Mouse (Mus musculus) liver, adult 2 months (tissue): ENCODE measurements at regions not wholly inside any gene's neighbourhood (a gene's known extent, or its start where the extent isn't known, plus 50 kb on each side); places are given as distances from the start of the nearest gene placed in this dataset.

Experiments used
- DNase-seq: peaks from one replicate; pipeline ENCODE4 v3.0.0-alpha.2; 2011; ENCODE audit warnings: low read depth, low spot score; ENCODE audit errors: extremely low read depth
- H3K27ac ChIP-seq: fragments of 200-500 bp; replicated peaks from 2 replicates; pipeline ENCODE4 v1.5.1; 2012; ENCODE audit warnings: low read depth, mild to moderate bottlenecking, control low read depth, inconsistent platforms, low read length; ENCODE audit not compliant: insufficient read depth
- H3K27me3 ChIP-seq: fragments of 200-500 bp; 2 replicates; pipeline ENCODE4 v1.6.1; 2012; ENCODE audit warnings: mild to moderate bottlenecking, moderate library complexity, low read length, inconsistent platforms; ENCODE audit not compliant: control insufficient read depth, insufficient read depth
- H3K36me3 ChIP-seq: fragments of 200-500 bp; 2 replicates; pipeline ENCODE4 v1.6.1; 2012; ENCODE audit warnings: low read length, inconsistent platforms; ENCODE audit not compliant: control insufficient read depth, insufficient read depth
- H3K4me1 ChIP-seq: fragments of 200-500 bp; 2 replicates; pipeline ENCODE4 v1.6.1; 2011; ENCODE audit warnings: low read length; ENCODE audit not compliant: control insufficient read depth, insufficient read depth
- H3K4me3 ChIP-seq: fragments of 200-500 bp; 2 replicates; pipeline ENCODE4 v1.5.1; 2011; ENCODE audit warnings: low read depth, mild to moderate bottlenecking, control low read depth, low read length, moderate library complexity; ENCODE audit not compliant: insufficient read depth
- H3K79me2 ChIP-seq: fragments of 200-500 bp; 2 replicates; pipeline ENCODE4 v1.6.1; 2012; ENCODE audit warnings: inconsistent platforms, mild to moderate bottlenecking, low read length, moderate library complexity; ENCODE audit not compliant: control insufficient read depth, insufficient read depth
- H3K9ac ChIP-seq: fragments of 200-500 bp; 2 replicates; pipeline ENCODE4 v1.6.1; 2012; ENCODE audit warnings: low read depth, mild to moderate bottlenecking, control low read depth, inconsistent platforms, low read length
- CTCF ChIP-seq: fragments of 200-500 bp; IDR thresholded peaks from 2 replicates; pipeline ENCODE4 v1.5.1; 2011; ENCODE audit warnings: low read depth, low read length, control low read depth
- POLR2A ChIP-seq: fragments of 200-500 bp; IDR thresholded peaks from 2 replicates; pipeline ENCODE4 v1.6.1; 2011; ENCODE audit warnings: low read length, control low read depth; ENCODE audit not compliant: insufficient read depth; ENCODE audit errors: extremely low read depth
- WGBS: fragments of 180-500 bp; shearing (Covaris S2); methylation state at CpG from one replicate; pipeline ENCODE4 v1.1.7; 2018; 5-methylcytosine and 5-hydroxymethylcytosine counted together

DNA sequence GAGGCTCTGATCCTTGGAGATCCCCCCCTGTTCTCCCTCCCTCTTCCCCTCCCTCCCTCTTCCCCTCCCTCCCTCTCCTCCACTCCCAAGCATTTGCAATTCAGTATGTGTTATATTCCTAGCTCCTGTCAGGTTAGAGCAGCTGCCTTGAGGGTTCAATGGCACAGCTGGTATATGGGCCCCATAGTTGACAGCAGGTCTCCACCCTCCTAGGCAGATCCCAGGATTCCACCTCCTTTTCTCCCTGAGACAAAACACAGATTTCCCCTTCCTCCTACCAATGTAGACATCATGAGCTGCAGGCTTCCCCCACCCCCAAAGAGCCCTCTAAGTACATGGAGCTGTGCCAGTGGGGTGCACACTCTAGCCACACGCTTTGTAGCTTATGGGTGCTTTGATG is 137.8 kb downstream of the Unc5cl start:
- Histone ChIP-seq H3K27ac (no peak overlapping the region), H3K79me2 (no peaks in the 10 kb centered on the region), H3K36me3 (no peaks in the 10 kb centered on the region), H3K9ac (no peak overlapping the region), H3K4me1 (no peaks in the 10 kb centered on the region), H3K27me3 (no peaks in the 10 kb centered on the region), H3K4me3 (no peak overlapping the region)
- no peak for DNase-seq
- WGBS = 93% methylated on average over 1 of the region's 1 CpGs
- TF ChIP-seq CTCF = no peak

DNA sequence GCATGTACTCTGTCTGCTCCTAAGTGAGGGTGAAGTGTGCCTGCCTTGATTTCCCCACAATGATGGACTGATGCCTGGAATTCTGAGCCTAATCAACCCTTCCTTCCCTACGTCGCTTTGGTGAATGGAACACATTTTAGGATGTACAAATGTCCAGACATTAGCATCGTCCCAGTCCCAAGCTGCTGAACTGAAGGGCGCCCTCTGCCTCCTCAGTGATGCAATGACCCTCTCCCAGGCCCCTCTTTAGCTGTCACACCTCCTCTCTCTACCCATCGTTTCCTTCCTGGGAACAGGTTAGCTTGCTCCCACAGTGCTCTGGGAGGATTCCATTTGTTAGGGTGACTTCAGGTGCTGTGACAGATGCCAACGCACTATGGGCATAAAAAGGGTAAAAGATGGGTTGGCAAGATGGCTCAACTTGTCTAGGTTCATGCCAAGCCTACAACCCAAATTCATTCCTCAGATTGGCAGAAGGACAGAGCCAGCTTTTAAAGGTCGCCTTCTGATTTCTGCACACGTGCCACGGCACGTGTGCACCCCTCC is 140.8 kb downstream of the Unc5cl start:
- Histone ChIP-seq H3K27me3 (no peaks in the 10 kb centered on the region), H3K4me3 (no peak overlapping the region), H3K4me1 (peaks cover 8% of the 10 kb centered on the region), H3K36me3 (no peaks in the 10 kb centered on the region), H3K79me2 (no peaks in the 10 kb centered on the region), H3K9ac (no peak overlapping the region), H3K27ac (no peak overlapping the region)
- 80% methylated on average over 10 of the region's 10 CpGs for WGBS
- TF ChIP-seq CTCF = no peak
- no peak for TF ChIP-seq POLR2A
- no peak for DNase-seq

DNA sequence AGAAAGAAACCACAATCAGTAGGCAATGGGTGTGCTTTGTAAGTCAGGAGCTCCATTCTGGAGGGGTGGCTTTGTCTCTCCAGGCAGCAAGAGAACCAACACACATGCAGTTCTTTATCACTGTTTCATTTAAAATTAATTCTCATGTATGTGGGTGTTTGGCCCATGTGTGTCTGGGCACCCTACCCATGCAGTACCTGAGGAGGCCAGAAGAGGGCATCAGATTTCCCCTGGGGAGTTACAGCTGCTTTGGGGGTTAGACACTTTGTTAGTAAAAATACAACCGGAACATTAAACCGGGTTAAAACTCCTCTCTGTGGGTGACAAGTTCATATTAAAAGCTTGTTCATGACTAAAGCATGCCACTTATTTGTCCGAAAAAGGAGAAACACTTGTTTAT is 141.7 kb downstream of the Unc5cl start:
- Histone ChIP-seq H3K36me3 (no peaks in the 10 kb centered on the region), H3K79me2 (no peaks in the 10 kb centered on the region), H3K27ac (no peak overlapping the region), H3K9ac (no peak overlapping the region), H3K4me3 (no peak overlapping the region), H3K27me3 (no peaks in the 10 kb centered on the region), H3K4me1 (peaks cover 13% of the 10 kb centered on the region)
- 82% methylated on average over 3 of the region's 3 CpGs for WGBS
- DNase-seq = peak; percentile 7
- TF ChIP-seq POLR2A = no peak
- TF ChIP-seq CTCF = peak; percentile 60

DNA sequence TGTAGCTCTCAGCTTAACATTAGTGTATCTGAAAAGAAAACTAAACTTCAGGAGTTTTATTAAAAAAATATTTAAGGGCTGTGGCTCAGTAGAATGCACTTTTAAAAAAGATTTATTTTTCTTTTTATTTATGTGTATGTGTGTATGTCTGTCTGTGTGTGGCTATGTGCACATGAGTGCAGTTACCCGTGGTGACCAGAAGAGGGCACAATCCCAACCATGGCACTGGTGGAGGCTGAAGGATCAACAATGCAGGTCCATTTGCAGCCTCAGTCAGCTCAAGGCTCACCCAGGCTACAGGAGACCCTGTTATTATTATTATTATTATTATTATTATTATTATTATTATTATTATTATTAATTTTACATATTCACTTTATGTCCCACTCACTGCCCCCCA is 142.6 kb downstream of the Unc5cl start:
- 96% methylated on average over 1 of the region's 1 CpGs for WGBS

DNA sequence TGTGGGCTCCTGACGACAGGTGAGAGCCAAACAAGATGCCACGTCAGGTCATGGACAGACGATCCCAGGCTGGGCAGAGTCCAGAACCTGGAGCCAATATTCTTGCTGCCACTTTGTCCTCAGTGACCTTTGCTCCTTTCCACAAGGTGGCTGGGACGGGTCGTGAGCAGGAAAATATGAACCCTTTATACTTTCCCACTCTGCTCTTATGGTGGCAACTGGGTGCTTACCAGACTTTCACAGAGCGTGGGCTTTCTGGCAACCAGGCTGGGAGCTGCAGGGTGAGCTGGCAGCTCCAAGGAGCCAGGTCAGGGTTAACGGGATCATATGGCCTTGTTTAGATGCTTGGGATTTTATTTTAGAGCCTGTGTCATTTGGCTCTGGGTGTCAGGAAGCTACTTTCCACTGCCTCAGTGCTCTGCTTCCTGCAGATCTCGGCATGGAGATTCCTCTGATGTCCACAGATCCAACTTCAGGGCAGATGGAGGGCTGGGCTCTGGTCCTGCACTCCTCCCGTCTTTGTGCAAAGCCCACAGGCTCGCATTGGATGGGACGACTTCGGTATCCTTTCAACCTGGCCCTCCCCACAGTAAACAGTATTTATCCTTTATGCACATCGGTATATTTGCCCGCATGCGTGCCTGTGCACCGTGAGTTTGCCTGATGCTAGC is 143.9 kb downstream of the Unc5cl start:
- peak; percentile 85 for DNase-seq
- Histone ChIP-seq H3K4me1 (peaks cover 13% of the 10 kb centered on the region), H3K27ac (no peak overlapping the region), H3K79me2 (no peaks in the 10 kb centered on the region), H3K9ac (no peak overlapping the region), H3K4me3 (no peak overlapping the region), H3K27me3 (no peaks in the 10 kb centered on the region), H3K36me3 (no peaks in the 10 kb centered on the region)
- no peak for TF ChIP-seq CTCF
- TF ChIP-seq POLR2A = no peak
- 62% methylated on average over 16 of the region's 16 CpGs for WGBS

More for the DNA sequence above, 142.6 kb downstream of the Unc5cl start:
- Histone ChIP-seq H3K4me3 (no peak overlapping the region), H3K27me3 (no peaks in the 10 kb centered on the region), H3K79me2 (no peaks in the 10 kb centered on the region), H3K9ac (no peak overlapping the region), H3K36me3 (no peaks in the 10 kb centered on the region), H3K27ac (no peak overlapping the region), H3K4me1 (peaks cover 13% of the 10 kb centered on the region)
- DNase-seq = no peak
- peak; percentile 32; the same call in 1 of the 2 replicates for TF ChIP-seq CTCF
- no peak for TF ChIP-seq POLR2A

DNA sequence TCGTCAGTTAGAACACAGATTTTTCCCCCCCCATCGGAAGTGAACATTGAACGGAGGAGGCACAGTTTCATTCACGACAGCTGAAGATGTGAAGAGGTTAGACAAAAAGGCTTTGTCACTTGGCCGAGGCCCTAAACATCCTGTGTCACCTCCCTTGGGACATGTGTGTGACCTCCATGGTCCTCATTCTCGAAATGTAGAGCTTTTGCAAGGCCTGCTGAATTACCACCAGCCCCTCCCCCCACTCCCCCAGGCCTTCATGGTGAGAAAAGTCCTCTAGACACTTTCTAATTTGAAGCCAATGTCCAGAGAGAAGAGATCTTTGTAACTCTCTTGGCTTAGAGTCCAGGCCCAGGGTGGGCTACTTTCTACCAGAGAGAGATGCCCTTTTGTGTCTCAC is 145.5 kb downstream of the Unc5cl start:
- Histone ChIP-seq H3K36me3 (no peaks in the 10 kb centered on the region), H3K4me3 (no peak overlapping the region), H3K27ac (no peak overlapping the region), H3K27me3 (no peaks in the 10 kb centered on the region), H3K4me1 (peaks cover 13% of the 10 kb centered on the region), H3K9ac (no peak overlapping the region), H3K79me2 (no peaks in the 10 kb centered on the region)
- TF ChIP-seq CTCF = no peak
- TF ChIP-seq POLR2A = no peak
- no peak for DNase-seq
- WGBS = 85% methylated on average over 6 of the region's 6 CpGs
